Mouse (Mus musculus) gonadal fat pad, adult 2 months (tissue): ENCODE measurements around the gene Mapre1. TPM values are rescaled to one million over a fixed set of nuclear protein-coding genes. Genes with fewer than 3 reads are reported as not detected.
"Not testable (repeated sequence)": the region's sequence is repeated elsewhere in the genome, so short reads cannot be mapped to it uniquely, and the experiment has no call there.

Source experiments
- DNase-seq: peaks from one replicate; pipeline ENCODE4 v3.0.0-alpha.2; 2012; ENCODE audit warnings: low read depth
- polyA plus RNA-seq: library from polyadenylated mRNA; depleted of rRNA; stranded (reverse); fragments of >200 nt; gene quantifications from 2 replicates; pipeline ENCODE4 v1.2.3, GENCODE M21; 2012; rRNA removed

Mapre1 gene
- polyA plus RNA-seq, 1 experiment = 13.4 TPM

DNA sequence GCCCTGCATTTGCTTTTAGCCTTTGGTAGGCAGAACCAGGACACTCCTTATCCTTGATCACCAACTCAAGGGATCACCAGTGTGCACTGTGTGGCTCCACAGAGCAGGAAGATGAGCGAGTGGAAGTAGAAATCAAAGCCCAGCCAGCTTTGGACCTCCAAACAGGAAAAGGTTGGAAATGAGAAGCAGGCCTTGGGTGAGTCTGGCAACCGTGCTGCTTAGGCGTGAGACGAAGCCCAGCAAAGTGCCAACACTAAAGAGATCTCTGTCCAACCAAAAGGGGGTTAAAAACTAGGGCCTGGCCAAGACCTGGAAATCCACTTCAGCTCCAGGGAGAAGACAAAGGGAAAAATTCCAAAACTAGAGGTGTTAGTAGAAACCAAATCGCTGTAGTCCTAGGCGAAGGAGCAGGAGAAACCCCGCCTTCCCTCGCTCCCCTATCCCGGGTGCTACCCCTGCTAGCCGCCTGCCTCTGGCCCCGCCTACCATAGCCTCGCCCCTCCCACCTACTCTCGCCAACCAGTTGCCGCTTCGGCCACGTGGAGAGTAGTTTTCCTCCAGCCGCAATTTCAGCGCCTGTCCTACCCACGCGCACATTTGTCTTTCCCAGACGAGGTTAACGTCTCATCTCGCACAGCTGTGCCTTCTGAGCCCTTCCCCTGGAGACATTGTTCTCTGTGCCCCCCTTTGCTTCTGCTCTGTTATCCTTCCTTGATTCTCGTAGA is 37.7 kb downstream of the Mapre1 start:
- no peak for DNase-seq

DNA sequence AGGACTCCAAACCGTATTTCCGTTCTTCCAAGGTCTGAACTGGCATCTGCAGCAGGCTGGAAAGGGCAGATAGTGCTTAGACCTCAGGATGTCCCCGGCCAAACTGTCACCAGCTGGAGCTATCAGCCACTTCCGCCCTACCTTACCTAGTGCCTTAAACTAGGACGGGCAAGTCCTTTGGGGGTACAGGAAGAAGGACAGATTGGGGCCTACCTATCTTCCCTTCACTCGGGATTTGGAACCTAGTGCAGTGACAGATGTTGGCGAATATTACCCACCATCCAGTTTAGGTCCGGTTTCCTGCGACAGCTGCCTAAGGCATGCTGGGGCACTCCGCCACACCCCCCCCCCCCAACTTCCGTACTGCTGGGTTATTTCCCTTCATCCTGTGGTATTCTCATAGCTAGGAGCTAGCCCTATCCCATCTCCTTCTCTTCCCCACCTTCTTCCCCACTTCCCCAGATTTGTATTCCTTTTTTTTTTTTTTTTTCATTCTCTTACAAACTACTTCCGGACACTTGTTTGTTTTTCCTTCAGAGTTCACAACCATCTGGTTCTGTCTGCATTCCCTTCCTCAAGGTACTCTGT is 38.4 kb downstream of the Mapre1 start, which contains the start of gene Efcab8:
TSS of gene Efcab8 (plus strand) at position 538 of the 588 bp plus-strand sequence.
- no peak for DNase-seq

DNA sequence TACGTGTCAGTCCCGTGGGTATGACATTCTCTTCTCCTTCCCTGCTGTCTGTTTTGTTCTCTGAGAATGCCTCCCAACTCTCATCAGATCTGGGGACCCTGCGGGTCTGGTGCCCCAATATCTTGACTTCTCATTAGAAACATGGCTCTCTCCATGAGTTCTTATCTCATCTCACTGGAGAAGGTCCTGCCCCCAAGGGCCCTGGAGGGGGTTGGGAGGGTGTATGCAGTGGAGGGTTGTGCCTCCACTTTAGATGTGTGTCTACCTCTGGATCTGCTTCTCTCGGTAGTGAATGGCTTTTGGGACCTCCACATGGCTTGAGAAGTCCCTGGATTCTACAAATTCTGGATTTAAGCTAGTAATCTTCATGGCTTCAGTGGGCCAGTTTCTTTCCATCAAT is 40.1 kb downstream of the Mapre1 start:
- no peak for DNase-seq

DNA sequence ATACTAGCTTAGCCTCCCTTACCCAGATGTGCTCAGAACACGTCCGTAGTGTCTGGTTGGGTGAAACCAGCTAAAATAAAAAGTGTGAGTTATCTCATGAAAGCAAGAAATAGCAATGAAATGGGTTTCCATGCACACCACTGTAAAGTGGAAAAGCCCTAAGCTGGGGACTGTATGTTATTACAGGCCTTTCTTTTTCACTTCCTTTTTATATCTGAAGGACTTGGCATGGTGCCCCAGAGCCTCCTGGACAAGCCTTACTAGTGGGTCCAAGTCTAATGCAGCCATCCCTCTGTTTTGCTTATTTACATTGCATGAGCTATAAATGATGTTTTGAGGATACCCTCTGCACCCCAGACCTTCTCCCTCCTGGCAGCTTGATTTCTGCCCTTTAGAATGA is 43.6 kb downstream of the Mapre1 start:
- DNase-seq = no peak

DNA sequence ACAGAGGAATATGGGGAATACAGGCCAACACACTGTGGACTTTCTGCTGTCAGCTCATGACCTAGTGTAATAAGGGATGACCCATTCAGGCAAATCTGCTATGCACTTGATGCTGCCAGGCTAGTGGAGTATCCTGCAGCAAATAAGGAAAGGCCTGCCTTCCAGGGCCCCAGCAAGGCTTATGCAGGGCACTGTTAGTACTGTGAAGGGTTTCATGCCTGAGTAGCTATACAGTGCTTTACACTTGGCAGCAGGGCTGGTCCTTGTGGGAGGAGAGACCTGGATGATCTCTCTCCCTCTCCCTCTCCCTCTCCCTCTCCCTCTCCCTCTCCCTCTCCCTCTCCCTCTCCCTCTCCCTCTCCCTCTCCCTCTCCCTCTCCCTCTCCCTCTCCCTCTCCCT is 52.3 kb downstream of the Mapre1 start:
- no peak for DNase-seq

DNA sequence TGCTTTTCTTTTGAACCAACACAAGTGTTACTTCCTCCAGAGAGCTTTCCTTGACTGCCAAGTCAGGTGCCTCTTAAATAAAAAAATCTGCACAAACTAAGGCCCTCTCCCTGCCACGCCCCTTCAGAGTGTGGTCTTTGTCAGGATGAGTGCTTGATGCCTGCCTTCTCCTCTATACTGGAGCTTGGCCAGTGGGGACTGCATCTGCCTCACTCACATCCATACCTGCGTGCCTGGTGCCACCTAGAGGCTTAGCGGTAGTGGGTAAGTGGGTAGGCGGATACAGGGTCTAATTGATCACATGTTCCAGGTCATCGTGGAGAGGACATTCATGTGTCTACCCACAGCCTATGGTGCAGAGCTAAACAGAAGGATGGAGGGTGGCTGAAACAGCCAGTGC is 54.0 kb downstream of the Mapre1 start:
- no peak for DNase-seq

DNA sequence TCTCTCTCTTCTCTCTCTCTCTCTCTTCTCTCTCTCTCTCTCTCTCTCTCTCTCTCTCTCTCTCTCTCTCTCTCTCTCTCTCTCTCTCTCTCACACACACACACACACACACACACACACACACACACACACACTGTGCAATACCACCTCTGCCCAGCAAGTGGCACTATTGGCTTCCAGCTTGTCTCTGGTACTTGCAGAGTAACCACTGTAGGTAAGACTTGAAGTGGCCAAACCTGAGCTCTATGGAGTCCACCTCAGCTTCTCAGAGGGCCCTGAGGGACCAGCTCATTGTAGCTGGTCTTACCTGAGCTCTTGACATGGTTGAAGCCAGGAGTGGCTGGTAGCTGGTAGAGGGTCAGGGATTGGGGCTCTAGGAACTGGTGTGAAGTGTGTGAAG is 66.4 kb downstream of the Mapre1 start:
- not testable (repeated sequence) for DNase-seq

DNA sequence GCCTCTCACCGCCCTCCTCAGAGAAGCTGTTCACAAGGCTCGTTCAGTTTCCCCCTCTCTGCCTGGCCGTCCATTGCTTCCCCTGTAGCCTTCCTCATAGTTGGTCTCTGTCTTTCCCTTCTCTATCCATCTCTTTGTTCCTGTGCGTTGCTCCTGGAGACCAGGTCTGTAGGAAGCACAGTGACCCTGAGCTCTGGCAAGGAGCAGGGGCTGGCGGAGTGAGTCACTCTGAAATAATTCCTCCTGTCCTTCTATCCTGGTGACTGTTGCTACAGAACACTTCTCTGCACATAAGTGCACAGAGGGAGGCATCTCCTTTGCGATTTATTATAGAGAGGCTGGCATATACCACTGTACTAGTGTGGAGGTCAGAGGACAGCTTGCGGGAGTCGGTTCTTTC is 67.1 kb downstream of the Mapre1 start:
- DNase-seq = no peak

DNA sequence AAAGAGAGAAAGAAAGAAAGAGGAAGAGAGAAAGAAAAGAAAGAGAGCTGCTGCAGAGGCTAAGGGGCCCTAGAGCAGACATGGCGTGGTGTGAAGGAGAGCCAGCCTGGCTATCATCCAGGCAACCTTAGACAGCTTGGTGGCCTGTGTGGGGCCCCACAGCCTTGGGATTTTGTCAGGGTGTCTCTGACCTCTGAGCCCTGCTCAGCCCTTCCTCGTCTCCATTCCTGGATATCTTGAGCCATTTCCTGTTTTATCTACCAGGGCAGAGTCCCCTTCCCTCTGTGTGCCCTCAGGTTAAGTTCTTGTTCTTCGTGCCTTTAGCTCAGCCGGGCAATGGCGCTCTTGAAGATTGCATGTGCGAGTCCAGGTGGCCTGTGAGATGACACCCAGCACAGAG is 67.8 kb downstream of the Mapre1 start:
- DNase-seq = no peak

DNA sequence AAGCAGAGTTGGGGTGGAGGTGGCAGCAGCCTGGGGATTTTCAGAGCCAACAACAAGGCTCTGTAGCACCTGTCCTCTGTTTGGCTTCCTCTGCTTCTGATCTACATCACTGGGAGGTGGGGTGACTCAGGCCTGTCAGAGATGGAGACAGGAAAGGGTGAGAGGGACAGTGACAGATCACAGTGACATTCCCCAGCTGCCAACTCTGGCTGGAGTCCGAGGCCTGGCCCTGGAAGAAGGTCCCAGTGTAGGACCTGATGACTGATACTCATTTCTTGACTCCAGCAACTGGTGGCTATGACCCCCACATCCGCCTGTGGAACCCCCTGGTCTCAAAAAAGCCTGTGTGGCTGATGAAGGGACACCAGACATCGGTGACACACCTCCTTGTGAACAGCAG is 68.8 kb downstream of the Mapre1 start:
- DNase-seq = no peak

DNA sequence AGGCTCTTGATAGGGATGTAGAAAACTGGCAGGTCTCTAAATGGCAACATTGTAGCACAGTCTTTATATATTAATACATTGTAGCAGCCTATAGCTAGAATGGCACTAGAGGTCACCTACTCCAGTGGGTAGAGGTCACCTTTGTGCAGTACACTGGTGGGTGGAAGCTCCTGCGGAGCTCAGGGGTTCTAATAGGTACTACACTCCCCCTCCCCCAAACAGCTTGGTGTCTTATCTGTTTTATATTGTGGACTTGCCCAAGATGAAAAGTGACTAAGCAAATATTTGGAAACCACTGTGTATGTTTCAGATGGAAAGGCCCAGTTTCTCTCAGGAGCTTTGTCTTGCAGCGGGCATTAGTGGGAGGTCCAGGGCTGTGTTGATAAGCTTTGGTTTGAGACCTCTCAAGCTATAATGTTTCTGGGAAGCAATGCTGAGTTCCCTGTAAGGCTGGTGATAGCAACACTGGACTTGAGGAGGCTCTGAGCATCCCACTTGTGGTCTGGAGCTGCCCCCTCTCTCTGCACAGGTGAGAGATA is 81.0 kb downstream of the Mapre1 start:
- no peak for DNase-seq

Other genes starting within 250 kb of the Mapre1 start
- gene 4930404H24Rik, start 248.5 kb upstream of the Mapre1 start, polyA plus RNA-seq = not detected in 2 replicates
- 14.1 and 19.4 TPM in 2 replicates for gene Nol4l, start 211.3 kb upstream of the Mapre1 start, polyA plus RNA-seq
- 17.0 and 19.3 TPM in 2 replicates for gene Commd7, start 108.5 kb upstream of the Mapre1 start, polyA plus RNA-seq
- 1.9 and 2.2 TPM in 2 replicates for gene Dnmt3b, start 91.8 kb upstream of the Mapre1 start, polyA plus RNA-seq
- gene Dnmt3c, start 44.6 kb upstream of the Mapre1 start, polyA plus RNA-seq = not detected in 2 replicates
- gene Efcab8, start 38.7 kb downstream of the Mapre1 start, polyA plus RNA-seq = 1.7 and 3.9 TPM in 2 replicates
- gene Sun5, start 129.8 kb downstream of the Mapre1 start, polyA plus RNA-seq = 0.38 and 0.81 TPM in 2 replicates
- gene Bpifb2, start 133.8 kb downstream of the Mapre1 start, polyA plus RNA-seq = 0.05 TPM in 1 of 2 replicates, not detected in the other
- gene Bpifb6, start 159.1 kb downstream of the Mapre1 start, polyA plus RNA-seq = 0.11 and 2.4 TPM in 2 replicates
- 0.05 TPM in 1 of 2 replicates, not detected in the other for gene Bpifb3, start 177.0 kb downstream of the Mapre1 start, polyA plus RNA-seq
- not detected in 2 replicates for gene Bpifb4, start 196.9 kb downstream of the Mapre1 start, polyA plus RNA-seq
- gene Bpifa6, start 233.7 kb downstream of the Mapre1 start, polyA plus RNA-seq = not detected in 2 replicates